Mouse (Mus musculus): ENCODE measurements around the gene Traf3ip2.

The Traf3ip2 gene

GRCm38 (mm10) chr10:39612633-39612988, at the start of gene Traf3ip2:
TSS of gene Traf3ip2 (plus strand) at chr10:39612934.
- no peak for DNase-seq

DNA sequence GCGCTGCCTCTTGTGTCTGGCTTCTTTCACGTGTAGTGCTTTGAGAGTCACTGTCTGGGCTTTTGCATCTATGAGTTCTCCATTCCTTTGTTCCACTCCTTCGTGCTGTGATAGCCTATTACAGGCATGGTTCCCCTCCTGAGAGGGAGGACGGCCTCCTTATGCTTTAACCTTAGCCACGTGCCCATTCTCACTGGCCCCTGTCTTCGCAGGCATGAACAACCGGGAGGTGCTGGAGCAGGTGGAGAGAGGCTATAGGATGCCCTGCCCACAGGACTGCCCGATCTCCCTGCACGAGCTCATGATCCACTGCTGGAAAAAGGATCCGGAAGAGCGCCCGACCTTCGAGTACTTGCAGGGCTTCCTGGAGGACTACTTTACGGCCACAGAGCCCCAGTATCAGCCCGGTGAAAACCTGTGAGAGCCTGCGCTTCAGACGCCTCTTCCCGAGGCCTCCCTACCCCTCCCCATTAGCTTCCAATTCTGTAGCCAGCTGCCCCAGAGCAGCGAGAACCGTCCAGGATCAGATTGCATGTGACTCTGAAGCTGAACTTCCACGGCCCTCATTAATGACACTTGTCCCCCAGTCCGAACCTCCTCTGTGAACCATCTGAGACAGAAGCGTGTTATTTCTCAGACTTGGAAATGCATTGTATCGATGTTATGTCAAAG, 49.0 kb upstream of the Traf3ip2 start:
- no peak for DNase-seq

DNA sequence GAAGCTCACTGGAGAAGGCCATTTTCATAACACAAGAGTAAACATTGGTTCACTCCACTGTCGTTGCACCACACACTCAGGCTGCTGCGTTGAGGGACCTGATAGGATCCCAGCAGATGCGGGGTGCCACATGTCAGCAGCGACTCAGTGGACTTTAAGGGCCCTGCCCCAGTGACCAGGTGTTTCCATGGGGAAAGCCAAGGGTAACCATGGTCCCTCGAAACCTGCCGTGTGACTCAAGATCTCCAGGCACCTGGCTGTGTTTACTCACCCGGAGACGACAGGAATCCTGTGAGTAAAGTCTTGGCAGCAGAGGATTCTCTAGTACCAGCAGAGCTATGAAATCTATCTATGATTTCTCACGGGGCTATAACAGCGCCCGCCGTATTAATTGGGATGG, 45.8 kb upstream of the Traf3ip2 start:
- DNase-seq = no peak

GRCm38 (mm10) chr10:39568991-39569390, 43.7 kb upstream of the Traf3ip2 start:
- no peak for DNase-seq

DNA sequence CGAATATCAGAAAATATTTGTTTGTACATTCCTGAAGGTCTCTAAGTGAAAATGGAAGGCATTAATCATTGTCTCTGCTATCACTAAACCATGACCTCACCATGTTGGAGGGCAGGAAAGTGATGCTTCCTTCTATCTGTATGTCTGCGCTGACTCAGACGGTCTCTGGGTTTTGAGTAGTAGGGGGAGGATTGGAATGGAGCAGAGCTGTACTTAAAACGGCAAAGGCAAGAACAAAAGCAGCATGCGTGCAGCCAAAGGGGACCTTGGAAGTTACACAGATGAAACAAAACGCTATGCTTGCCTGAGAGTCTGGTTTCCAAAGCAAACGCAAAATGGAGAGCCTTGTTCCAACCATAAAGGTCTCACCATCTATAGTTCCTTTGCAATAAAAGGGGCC, 41.7 kb upstream of the Traf3ip2 start:
- DNase-seq = no peak

GRCm38 (mm10) chr10:39572050-39572671, 40.6 kb upstream of the Traf3ip2 start:
- DNase-seq = no peak

- no peak for DNase-seq
Observed at GRCm38 (mm10) chr10:39572672-39573051, 40.1 kb upstream of the Traf3ip2 start.

GRCm38 (mm10) chr10:39576466-39576865, 36.3 kb upstream of the Traf3ip2 start:
- DNase-seq = no peak

DNA sequence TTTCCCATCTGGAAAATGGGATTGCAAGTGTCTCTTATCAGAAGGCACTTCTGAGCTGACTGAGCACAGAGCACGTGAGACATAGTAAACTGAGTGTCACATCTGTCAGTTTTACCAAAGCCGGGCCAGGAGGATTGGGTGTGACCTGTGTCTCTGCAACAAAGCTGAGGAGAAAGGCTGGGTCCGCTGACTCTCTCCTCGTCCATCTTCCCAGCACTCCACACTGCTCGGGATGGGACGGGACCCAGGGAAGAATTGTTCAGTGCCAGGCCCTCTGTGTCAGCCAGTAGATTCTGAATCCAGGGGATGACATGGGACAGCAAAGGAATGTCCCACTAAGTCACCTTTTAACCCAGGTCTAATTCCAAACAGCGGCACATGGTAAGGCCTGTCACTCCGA, 32.3 kb upstream of the Traf3ip2 start:
- no peak for DNase-seq

- DNase-seq = no peak
Observed at GRCm38 (mm10) chr10:39582385-39582784, 30.3 kb upstream of the Traf3ip2 start.

- DNase-seq = no peak
Observed at GRCm38 (mm10) chr10:39583718-39584117, 29.0 kb upstream of the Traf3ip2 start.

- DNase-seq = no peak
Observed at GRCm38 (mm10) chr10:39587290-39587925, 25.3 kb upstream of the Traf3ip2 start.

DNA sequence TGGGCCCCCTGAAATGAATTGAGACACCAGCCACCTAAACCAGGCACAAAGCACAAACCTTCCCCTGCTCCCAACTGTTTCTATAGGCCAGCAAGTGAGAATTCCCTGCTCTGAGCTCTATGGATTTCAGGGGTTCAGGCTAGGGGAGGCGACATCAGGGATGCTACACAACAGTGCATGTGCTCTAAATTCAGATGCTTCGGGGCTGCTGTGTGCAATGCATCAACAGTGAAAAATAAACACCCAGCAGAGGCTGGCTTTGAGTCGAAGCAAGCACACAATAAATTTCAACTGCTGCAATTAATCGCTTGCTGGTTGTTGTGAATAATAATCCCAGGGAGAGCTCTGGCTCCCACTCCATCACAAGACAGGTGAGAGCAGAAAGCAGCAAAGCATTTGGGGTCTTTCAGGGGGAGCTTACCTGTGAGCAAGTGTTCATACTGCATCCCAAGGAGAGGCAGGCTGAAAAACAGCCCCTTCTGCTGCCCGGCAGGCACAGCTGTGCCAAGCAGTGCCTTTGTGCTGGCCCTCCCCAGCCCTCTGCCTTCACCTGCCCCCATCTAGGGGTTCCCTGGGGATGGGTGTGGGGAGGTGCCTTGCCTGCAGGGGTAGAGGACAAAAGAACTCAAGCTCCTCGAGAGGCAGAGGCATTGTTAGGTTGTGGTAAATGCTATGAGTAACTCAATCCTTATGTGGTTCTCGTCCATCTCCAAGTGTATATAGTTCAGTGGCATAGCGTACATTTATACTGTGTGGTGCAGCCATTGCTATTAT, 24.6 kb upstream of the Traf3ip2 start:
- DNase-seq = no peak

DNA sequence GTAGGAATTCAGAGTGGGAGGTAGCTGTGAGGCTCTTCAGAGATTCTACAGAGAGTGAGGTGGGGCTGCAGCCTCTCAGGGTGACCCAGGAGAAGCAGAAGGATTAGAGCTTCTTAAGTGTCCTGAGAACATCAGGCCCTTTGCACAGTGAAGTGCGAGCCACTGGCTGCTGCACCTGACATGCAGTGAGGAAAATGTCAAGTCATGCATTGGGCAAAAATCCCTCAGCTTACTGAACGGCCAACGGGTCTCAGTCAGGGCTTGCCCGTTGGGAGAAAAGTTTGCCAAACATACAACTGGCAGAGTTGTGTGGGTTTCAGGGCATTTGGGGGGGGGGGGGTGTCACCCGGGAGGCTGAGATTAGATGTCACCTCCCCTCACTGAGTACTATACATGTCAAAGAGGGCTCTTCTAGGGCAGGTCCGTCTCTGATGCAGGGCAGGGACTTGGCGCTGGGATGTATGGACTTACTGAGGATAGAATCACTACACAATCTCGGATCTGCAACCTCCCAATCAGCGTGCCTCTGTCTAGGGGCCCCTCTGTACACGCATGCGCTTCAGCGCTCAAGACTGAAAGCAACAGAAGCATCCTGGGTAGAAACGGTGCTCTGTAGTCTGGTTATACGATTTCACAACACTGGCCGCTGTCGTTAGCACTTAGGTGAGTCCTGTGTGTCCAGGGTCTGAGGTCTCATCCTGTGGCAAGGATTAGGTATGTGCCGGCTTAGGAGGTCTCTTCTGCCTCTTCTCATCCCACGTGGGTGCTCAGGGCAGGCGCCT, 22.8 kb upstream of the Traf3ip2 start:
- DNase-seq = no peak

GRCm38 (mm10) chr10:39590629-39591028, 22.1 kb upstream of the Traf3ip2 start:
- DNase-seq = no peak

DNA sequence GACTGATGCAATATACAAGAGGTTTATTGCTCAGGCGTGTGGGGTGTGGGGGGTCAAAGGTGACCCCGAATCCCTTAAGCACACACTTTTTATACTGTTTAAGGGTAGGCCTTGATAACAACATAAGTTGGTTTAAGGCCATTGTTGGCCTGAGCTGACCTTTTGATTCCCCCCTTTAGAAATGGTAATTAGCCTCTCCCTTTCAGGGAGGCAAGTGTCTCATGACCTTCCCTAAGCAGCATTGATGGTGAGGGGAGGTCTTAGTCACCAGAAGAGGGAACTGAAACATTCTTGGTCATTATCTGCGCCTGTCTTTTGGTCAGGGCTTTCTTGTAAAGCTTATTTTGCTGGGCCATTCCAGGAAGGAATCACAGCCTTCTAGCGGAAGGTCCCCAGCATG, 20.2 kb upstream of the Traf3ip2 start:
- no peak for DNase-seq

GRCm38 (mm10) chr10:39594716-39595115, 18.0 kb upstream of the Traf3ip2 start:
- no peak for DNase-seq

GRCm38 (mm10) chr10:39595862-39596261, 16.9 kb upstream of the Traf3ip2 start:
- no peak for DNase-seq

GRCm38 (mm10) chr10:39597116-39597791, 15.5 kb upstream of the Traf3ip2 start:
- no peak for DNase-seq

- DNase-seq = no peak
Observed at GRCm38 (mm10) chr10:39597792-39598183, 14.9 kb upstream of the Traf3ip2 start.

- DNase-seq = no peak
Observed at GRCm38 (mm10) chr10:39599601-39600000, 13.1 kb upstream of the Traf3ip2 start.

DNA sequence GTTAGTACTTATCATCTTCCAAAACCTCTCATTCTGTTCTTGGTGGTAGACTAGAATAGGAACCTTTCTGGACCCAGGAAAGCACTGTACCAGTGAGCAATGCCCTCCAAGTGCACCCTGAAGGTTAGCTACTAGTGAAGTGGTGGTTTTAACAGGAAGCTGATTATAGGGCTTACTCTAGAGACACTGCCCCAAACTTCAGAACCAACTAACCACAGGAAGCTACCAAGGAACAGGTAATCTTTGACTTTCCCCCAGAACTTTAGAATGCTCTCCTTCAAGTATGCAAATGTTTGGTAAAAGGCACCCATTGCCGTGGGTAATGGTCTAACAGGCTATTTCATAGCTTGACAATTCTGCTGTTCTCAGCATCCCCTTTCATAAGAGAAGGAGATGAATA, 12.6 kb upstream of the Traf3ip2 start:
- no peak for DNase-seq

Data from cerebellum, adult 11 months (tissue).